Comparison of ENCODE assay signal across 15 mouse cellular contexts in genomic region chr2:156263204-156263893, GRCm38 (mm10).
"Had no signal": no experiment of that assay in that cellular context is flagged by ENCODE, and none has a peak within 500 bp of the region (broad histone marks: within the 10 kb centered on the region; RNA-seq: fewer than 3 reads in every experiment).

No protein-coding gene starts in this region.

- H3K27ac ChIP-seq: kidney, embryonic 15.5 days; left cerebral cortex, adult 2 months; limb, embryonic 15.5 days; liver, embryonic 12.5 days; lung, embryonic 15.5 days; macrophage; midbrain, embryonic 10.5 days; neural tube, embryonic 15.5 days had no signal

- H3K4me3 ChIP-seq: kidney, embryonic 15.5 days; left cerebral cortex, adult 2 months; limb, embryonic 15.5 days; liver, embryonic 12.5 days; lung, embryonic 15.5 days; midbrain, embryonic 10.5 days; myocyte; neural tube, embryonic 15.5 days had no signal

- DNase-seq: kidney, postnatal 14 days; lung, postnatal 14 days; midbrain, embryonic 14.5 days; right cerebral cortex, adult 18-20 months; right cerebral cortex, postnatal 25 days; thymus, postnatal 36 days had no signal

- ATAC-seq: liver, embryonic 12.5 days had no signal

- H3K9ac ChIP-seq: kidney, embryonic 15.5 days; limb, embryonic 15.5 days; liver, embryonic 12.5 days; lung, embryonic 15.5 days; neural tube, embryonic 15.5 days had no signal

- H3K9me3 ChIP-seq: kidney, embryonic 15.5 days; limb, embryonic 15.5 days; liver, embryonic 12.5 days; lung, embryonic 15.5 days; midbrain, embryonic 10.5 days; neural tube, embryonic 15.5 days had no signal

- H3K4me1 ChIP-seq: kidney, embryonic 15.5 days; limb, embryonic 15.5 days; midbrain, embryonic 10.5 days; neural tube, embryonic 15.5 days had no signal

- H3K4me2 ChIP-seq: kidney, embryonic 15.5 days; limb, embryonic 15.5 days; liver, embryonic 12.5 days; lung, embryonic 15.5 days; neural tube, embryonic 15.5 days had no signal

- H3K27me3 ChIP-seq: kidney, embryonic 15.5 days; limb, embryonic 15.5 days; liver, embryonic 12.5 days; lung, embryonic 15.5 days; neural tube, embryonic 15.5 days had no signal
